Mouse (Mus musculus): Measurements from ENCODE around the gene Gm7361.
A peak's percentile ranks its signal among the peaks of the same experiment; 100 is the strongest.
"Not testable (repeated sequence)": the region's sequence is repeated elsewhere in the genome, so short reads cannot be mapped to it uniquely, and the experiment has no call there.

The Gm7361 gene

DNA sequence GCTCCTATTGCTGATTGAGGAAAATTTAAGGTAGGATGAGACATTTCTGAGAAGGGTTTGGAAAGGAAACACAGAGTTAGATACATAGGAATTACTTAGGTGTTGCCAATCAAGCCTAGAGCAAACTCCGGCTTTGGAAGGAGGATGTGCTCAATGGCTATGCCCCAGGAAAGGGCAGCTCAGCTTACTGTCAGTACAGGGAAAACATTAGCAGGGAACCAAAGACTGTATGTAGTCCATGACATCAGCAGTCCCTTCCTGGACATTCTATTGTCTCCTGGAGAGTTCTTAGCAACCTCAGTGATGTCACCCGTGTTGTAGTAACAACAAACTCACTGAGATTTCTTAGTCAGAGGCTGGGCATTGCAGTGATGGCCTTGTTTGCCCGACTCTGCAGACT lies at the start of gene Gm7361:
Gm7361 (plus strand) TSS at position 301 of the 400 bp plus-strand sequence.
- DNase-seq (ENCODE audit: low spot score): not testable (repeated sequence)

DNA sequence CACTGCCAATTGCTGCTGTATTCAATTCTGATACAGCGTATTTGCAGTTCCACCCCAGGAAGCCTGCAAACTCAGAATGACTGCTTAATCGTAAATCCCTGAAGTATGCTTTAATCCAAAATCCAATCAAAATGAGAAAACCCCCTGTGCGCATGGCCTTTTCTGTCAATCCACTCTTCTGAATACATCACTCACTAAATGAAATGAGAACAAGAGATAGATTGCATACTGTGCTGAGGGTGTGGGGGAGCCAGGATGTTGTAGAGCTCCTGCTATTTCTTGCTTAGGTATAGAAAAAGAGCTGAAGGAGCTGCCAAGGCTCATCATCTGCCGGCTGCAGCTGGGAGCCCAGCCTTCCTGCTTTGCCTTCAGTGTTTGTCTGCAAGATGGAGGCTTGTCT lies 46.5 kb upstream of the Gm7361 start:
- DNase-seq (ENCODE audit: low spot score): no peak

DNA sequence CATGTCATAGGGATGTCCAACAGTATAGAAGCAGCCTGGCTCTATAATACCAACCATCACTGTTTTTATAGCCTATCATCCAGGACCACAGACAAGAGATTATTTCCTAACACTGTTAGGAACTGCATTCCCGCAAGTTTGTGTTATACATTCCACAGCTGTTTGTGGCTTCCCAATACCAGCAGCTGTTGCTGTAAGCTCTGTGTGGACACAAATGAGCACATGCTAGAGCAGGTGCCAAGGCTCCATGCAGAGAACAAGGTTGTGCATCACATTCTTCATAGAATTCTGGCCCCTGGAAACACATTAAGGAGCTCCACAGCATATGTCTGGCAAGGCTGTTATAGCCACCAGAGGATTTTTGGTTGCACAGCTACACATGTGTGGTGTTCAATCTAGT lies 35.4 kb upstream of the Gm7361 start:
- no peak for DNase-seq (ENCODE audit: low spot score)

DNA sequence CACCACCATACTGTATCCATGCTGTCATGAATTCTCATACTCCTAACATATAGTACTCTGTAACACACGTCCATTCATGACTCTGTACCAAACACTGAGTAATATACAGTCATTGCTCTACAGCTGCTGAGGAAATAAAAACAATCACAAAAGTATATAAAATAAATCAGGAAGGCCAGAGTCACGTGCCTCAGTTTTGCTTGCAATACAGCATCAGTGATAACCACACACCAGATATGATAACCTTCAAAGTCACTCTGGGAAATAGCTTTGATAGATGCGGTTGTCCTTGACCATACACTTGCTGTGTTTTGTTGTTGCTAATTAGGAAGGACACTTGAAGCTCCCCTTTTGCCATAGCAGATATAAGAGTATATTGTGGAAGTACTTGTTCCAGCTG lies 9.2 kb downstream of the Gm7361 start:
- DNase-seq (ENCODE audit: low spot score): not testable (repeated sequence)

DNA sequence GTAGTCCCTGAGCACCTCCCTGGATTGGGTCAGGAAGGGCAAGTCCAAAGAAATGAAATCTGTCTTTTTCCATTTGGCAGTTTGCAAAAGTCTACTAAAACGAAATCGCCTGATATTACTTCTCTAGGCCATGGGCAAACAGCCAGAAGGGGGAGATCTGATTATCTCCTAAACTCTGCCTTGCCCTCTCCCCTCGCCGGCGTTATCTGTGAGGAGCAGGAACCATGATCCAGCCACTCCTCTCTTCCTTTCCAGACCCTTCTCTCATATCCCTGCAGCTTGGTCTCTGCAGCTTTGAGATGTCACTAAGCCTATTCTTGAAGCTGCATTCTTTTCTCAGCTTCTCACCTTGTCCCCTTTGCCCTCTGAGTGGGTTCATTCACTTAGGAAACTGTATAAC lies 22.9 kb downstream of the Gm7361 start:
- DNase-seq (ENCODE audit: low spot score): no peak

DNA sequence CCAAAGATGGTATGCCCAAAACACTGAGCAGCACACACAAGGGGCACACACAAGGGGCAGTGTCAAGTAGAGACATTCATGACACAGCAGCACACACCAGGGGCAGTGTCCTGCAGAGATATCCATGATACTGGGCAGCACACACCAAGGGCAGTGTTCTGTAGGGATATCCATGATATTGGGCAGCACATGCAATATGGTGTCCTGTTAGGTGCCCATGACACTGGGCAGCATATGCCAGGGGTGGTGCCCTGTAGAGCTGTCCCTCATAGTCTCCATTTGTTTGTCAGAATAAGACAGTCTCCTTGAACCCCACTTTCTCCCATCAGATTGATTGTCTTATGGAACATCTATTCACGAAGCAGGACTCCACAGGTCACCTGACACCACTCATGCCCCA lies 24.2 kb downstream of the Gm7361 start:
- DNase-seq (ENCODE audit: low spot score): no peak

DNA sequence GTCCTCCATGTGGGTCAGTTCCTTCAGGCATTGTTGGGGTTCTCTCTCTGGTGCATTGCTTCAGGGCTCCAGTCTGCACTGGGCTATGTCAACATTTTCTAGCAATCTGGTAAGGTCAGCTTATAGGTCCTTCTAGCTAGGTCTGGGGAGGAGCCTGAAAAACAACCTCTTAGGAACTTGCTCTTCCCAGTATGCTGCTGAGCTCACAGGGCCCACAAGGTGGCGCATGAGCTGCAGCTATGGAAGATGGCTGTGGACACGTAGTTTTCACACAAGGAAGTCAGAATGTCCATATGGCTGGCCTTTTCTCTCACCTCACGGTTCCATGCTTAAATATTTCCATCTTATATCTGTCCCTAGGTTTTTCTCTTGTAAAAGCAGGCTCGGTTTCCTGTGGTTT lies 24.8 kb downstream of the Gm7361 start:
- peak; percentile 19 for DNase-seq (ENCODE audit: low spot score)

DNA sequence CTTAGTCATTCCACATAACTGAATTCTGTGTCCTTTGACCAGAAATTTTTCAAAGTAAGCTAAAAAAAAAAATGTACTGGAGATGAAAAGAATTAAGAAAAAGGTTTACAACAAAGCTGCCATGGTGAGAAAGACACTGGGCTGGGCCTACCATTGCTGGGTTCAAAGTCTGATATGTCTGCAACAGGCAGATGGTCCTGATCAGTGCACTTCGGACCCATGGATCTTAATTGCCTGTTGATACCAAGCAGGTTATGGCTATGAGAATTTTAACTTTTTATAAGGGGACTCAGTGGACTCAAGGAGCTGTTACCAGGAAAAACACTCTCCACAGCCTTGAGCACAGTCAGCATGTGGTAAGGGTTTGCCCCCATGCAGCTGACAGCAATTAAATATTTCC lies 25.9 kb downstream of the Gm7361 start:
- DNase-seq (ENCODE audit: low spot score): no peak

DNA sequence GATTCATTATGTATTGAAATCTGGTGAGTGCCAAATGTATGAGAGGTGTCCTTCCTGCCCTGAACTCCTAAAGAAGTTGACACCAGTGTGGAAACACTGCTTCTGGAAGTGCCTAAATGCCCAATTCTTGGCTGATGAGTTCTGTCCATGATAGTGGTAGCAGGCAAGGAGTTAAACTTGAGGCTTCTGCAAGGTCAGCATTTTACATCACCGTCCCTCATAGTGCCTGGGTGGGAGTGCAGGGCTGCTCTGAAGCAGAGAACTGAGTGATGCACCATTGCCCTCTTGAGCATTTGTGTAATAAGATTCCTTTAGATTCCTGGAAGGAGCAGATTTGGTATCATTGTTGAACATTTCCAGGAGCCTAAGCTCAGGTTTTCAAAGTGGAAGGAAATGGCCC lies 34.1 kb downstream of the Gm7361 start:
- no peak for DNase-seq (ENCODE audit: low spot score)

DNA sequence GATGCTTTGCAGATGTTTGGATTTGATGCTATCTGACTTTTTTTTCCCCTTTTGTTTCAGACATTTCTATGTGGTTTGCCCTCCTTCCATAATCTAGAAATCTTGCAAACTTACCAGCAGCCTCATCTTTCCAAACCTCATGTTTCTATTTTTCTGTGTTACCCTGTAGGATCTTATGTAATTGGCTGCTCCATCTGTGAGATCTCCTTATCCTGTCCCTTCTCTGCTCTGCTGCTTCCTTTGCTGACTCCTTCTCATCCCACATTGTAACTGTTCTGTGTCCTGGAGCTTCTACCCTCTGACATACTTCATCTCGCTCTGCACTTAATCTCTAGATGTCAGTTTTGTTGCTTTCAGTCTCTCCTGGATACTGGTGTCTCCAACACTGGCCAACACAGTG lies 35.8 kb downstream of the Gm7361 start:
- no peak for DNase-seq (ENCODE audit: low spot score)

All from adipocyte (in vitro differentiated cells).